Mouse (Mus musculus): ENCODE results near the gene Tmem145.
"Not testable (repeated sequence)": the region's sequence is repeated elsewhere in the genome, so short reads cannot be mapped to it uniquely, and the experiment has no call there.

The Tmem145 gene

GRCm38 (mm10) chr7:25305956-25306613 lies at the start of gene Tmem145:
Gene Tmem145, plus strand, starts transcription at chr7:25306106.
- DNase-seq = peak; percentile 45

GRCm38 (mm10) chr7:25261896-25262295 lies 44.0 kb upstream of the Tmem145 start:
- DNase-seq = no peak

- DNase-seq = no peak
Measured at GRCm38 (mm10) chr7:25263968-25264870, 41.7 kb upstream of the Tmem145 start.

- DNase-seq = not testable (repeated sequence)
Measured at GRCm38 (mm10) chr7:25265743-25266142, 40.2 kb upstream of the Tmem145 start.

- DNase-seq = no peak
Measured at GRCm38 (mm10) chr7:25266180-25266962, 39.5 kb upstream of the Tmem145 start.

GRCm38 (mm10) chr7:25267301-25267750 lies 38.6 kb upstream of the Tmem145 start, which contains the start of gene Cic:
Gene Cic, plus strand, starts transcription at chr7:25267704.
- DNase-seq = peak; percentile 96

- peak; percentile 99 for DNase-seq
Measured at GRCm38 (mm10) chr7:25267751-25268463, 38.0 kb upstream of the Tmem145 start.

GRCm38 (mm10) chr7:25268588-25268987 lies 37.3 kb upstream of the Tmem145 start:
- DNase-seq = no peak

GRCm38 (mm10) chr7:25269029-25269428 lies 36.9 kb upstream of the Tmem145 start:
- DNase-seq = peak; percentile 13

- DNase-seq = no peak
Measured at GRCm38 (mm10) chr7:25269545-25270271, 36.2 kb upstream of the Tmem145 start.

GRCm38 (mm10) chr7:25270652-25271633 lies 35.0 kb upstream of the Tmem145 start:
- DNase-seq = no peak

- DNase-seq = no peak
Measured at GRCm38 (mm10) chr7:25271651-25272444, 34.1 kb upstream of the Tmem145 start.

- DNase-seq = no peak
Measured at GRCm38 (mm10) chr7:25272445-25273258, 33.3 kb upstream of the Tmem145 start.

GRCm38 (mm10) chr7:25273259-25274241 lies 32.4 kb upstream of the Tmem145 start:
- DNase-seq = peak; percentile 79

- DNase-seq = peak; percentile 66
Measured at GRCm38 (mm10) chr7:25274571-25274970, 31.3 kb upstream of the Tmem145 start.

- no peak for DNase-seq
Measured at GRCm38 (mm10) chr7:25274996-25275395, 30.9 kb upstream of the Tmem145 start.
